Mouse (Mus musculus) midbrain, embryonic 16.5 days (tissue): ENCODE data around the gene Ccdc78. TPM values are rescaled to one million over a fixed set of nuclear protein-coding genes. Genes with fewer than 3 reads are reported as not detected.

ENCODE experiments used
- ATAC-seq: fragments of 200-750 bp; cut with Nextera tagmentation; 2 replicates; pipeline ENCODE4 v1.8.0; 2017; ENCODE audit warnings: moderate TSS enrichment
- H3K27ac ChIP-seq: fragments of 300-500 bp; sonication (generic); 2 replicates; pipeline ENCODE4 v1.5.1; 2014; ENCODE audit warnings: mild to moderate bottlenecking, low read length, mixed read lengths
- H3K27me3 ChIP-seq: fragments of 300-500 bp; sonication (generic); 2 replicates; pipeline ENCODE4 v1.6.1; 2014; ENCODE audit warnings: low read depth, low read length, mixed read lengths; ENCODE audit not compliant: control insufficient read depth, insufficient read depth
- H3K36me3 ChIP-seq: fragments of 300-500 bp; sonication (generic); 2 replicates; pipeline ENCODE4 v1.6.1; 2014; ENCODE audit warnings: mild to moderate bottlenecking, low read length, moderate library complexity, mixed read lengths; ENCODE audit not compliant: control insufficient read depth, insufficient read depth
- H3K4me1 ChIP-seq: fragments of 300-500 bp; sonication (generic); 2 replicates; pipeline ENCODE4 v1.6.1; 2014; ENCODE audit warnings: mild to moderate bottlenecking, low read length, mixed read lengths; ENCODE audit not compliant: control insufficient read depth, insufficient read depth
- H3K4me2 ChIP-seq: fragments of 300-500 bp; sonication (generic); 2 replicates; pipeline ENCODE4 v1.6.1; 2014; ENCODE audit warnings: mild to moderate bottlenecking, low read length, mixed read lengths
- H3K4me3 ChIP-seq: fragments of 300-500 bp; sonication (generic); 2 replicates; pipeline ENCODE4 v1.5.1; 2014; ENCODE audit warnings: low read depth, mild to moderate bottlenecking, low read length, moderate library complexity, mixed read lengths
- H3K9ac ChIP-seq: fragments of 300-500 bp; sonication (generic); 2 replicates; pipeline ENCODE4 v1.6.1; 2014; ENCODE audit warnings: low read depth, low read length, mixed read lengths
- H3K9me3 ChIP-seq: fragments of 300-500 bp; sonication (generic); replicated peaks from 2 replicates; pipeline ENCODE4 v1.6.1; 2014; ENCODE audit warnings: mild to moderate bottlenecking, low read length, mixed read lengths; ENCODE audit not compliant: control insufficient read depth, poor library complexity, severe bottlenecking
- WGBS: fragments of 180-500 bp; shearing (Covaris S2); extraction: QIAGEN DNeasy Blood & Tissue Kit; methylation state at CpG from one replicate; pipeline ENCODE4 v1.1.7; 2014; 5-methylcytosine and 5-hydroxymethylcytosine counted together
- polyA plus RNA-seq: library from polyadenylated mRNA; unstranded; fragments of >200 nt; fragmentation: Nextera tagmentation; extraction: Ambion mirVana; gene quantifications from 2 replicates; pipeline ENCODE4 v1.2.1, GENCODE M21; 2015

Ccdc78 gene
- polyA plus RNA-seq, 1 experiment from 2014 or later = 0.34 TPM

DNA sequence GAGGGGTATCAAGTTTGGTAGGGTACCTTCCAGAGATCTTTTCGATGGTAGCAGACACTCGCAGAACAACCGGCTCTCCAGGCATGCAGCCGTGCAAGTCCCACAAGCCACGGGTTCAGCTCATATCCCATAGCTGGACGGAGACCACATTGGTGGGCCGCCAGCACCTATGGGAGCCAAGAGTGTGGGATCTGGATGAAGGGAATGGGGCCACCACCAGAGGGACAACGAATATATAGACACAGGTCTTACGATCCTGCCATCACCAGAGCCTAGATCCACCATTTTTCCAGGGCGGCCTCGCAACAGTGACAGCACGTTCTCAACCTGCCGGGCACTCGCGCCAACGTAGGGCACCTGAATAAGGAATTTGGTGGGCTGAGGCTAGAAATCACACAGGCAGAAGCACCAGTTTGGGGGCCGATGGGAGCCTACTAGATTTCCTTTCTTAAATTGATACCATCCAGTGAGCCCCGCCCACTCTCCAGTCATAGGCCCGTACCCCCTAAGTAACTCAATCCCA lies 5.0 kb downstream of the Ccdc78 start:
- H3K9ac ChIP-seq = peak overlapping the region; percentile 84
- peak overlapping the region; percentile 92 for H3K27ac ChIP-seq
- H3K9me3 ChIP-seq = no peaks in the 10 kb centered on the region
- H3K4me3 ChIP-seq = peak overlapping the region; percentile 82
- WGBS = 28% methylated on average over 19 of the region's 19 CpGs
- H3K27me3 ChIP-seq = no peaks in the 10 kb centered on the region
- peaks cover 7% of the 10 kb centered on the region; the same call in 1 of the 2 replicates for H3K36me3 ChIP-seq
- peaks cover 26% of the 10 kb centered on the region for H3K4me1 ChIP-seq
- no peak for ATAC-seq
- peak overlapping the region; percentile 79 for H3K4me2 ChIP-seq

DNA sequence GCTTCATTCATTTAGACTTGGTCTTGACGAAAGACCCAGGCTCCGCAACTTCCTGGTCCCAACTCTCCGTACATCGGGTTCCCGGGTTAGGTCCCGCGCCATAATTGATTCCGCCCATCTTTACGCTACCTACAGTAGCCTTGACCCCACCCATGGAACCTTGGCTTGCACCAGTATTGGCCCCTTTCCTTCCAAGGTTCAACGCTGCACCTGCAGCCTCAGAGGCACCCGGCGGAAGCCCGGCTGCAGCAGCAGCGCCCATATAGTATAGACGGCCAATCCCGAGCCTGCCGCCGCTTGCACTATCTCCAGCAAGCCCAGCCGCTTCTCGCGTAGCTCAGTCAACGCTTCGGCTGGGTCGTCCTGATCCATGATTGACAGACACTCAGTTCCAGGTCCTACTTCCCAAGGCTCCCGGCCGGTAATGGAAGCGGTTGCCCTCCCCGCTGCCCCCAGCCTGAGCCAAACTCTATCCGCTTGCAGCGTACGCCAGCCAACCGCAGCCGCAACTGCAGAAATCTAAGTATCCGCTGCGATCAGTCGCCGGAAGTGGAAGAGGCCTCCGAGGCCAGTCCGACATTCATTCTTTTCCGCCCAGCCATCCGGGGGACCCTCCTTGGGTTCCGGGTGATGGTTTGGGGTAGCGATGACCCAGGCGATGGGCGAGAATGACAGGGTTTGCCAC lies 5.6 kb downstream of the Ccdc78 start:
- Histone ChIP-seq H3K4me3 (peak overlapping the region; percentile 82), H3K4me2 (peak overlapping the region; percentile 79), H3K36me3 (peaks cover 7% of the 10 kb centered on the region; the same call in 1 of the 2 replicates), H3K27me3 (peaks cover 3% of the 10 kb centered on the region; the same call in 1 of the 2 replicates), H3K4me1 (peaks cover 32% of the 10 kb centered on the region), H3K27ac (peak overlapping the region; percentile 92), H3K9me3 (no peaks in the 10 kb centered on the region), H3K9ac (peak overlapping the region; percentile 84)
- WGBS = under 1% methylated on average over 45 of the region's 45 CpGs
- ATAC-seq = peak; percentile 68

DNA sequence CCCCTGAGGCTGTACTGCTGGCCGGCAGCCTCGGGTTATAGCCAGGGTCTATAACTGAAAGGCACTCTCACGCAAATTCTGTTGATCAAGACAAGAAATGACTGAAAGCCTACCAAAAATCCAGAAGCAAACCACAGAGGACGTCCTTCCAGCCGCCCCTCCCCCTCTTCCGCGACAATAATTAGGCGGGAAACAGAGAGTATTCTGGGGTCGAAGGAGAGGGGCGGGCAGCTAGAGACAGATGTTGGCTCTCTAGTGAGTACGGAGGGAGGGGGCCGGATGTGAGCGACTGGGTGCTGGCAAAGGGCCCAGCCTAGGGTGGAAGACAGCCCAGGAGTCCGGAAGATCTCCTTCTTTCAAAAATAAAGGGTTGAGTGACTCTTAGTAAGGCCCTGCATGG lies 6.2 kb downstream of the Ccdc78 start, which contains the start of gene Fam173a:
Fam173a (minus strand) TSS at position 287 of the 400 bp plus-strand sequence.
- ATAC-seq = peak; percentile 47
- H3K27me3 ChIP-seq = peaks cover 6% of the 10 kb centered on the region
- peak within 1 kb of the TSS; percentile 84 for H3K9ac ChIP-seq
- H3K9me3 ChIP-seq = no peaks in the 10 kb centered on the region
- peaks cover 7% of the 10 kb centered on the region; the same call in 1 of the 2 replicates for H3K36me3 ChIP-seq
- peaks cover 38% of the 10 kb centered on the region for H3K4me1 ChIP-seq
- peak within 1 kb of the TSS; percentile 79 for H3K4me2 ChIP-seq
- peak within 1 kb of the TSS; percentile 82 for H3K4me3 ChIP-seq
- 0% methylated on average over 13 of the region's 14 CpGs for WGBS
- peak within 1 kb of the TSS; percentile 92 for H3K27ac ChIP-seq

DNA sequence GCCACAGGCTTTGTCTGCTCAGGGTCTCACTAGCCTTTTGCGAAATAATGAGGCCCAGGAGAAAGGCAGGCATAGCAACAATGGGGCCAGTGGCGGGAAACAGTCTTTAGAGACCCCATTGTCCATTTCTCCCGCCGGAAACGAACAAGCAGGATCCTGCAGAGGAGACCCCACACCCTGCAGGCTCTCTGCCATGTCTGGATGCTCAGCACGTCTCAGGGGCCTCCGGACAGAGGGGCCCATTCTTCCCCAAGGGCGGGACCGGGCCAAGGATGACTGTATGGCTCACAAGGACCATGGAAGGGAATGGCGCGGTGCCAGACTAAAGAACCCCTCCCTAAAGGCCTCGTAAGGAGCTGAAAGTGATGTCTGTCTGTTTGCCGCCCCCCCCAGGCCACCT lies 7.8 kb downstream of the Ccdc78 start:
- no peak overlapping the region for H3K4me3 ChIP-seq
- H3K9me3 ChIP-seq = no peaks in the 10 kb centered on the region
- ATAC-seq = no peak
- H3K27me3 ChIP-seq = peaks cover 6% of the 10 kb centered on the region
- no peak overlapping the region for H3K27ac ChIP-seq
- H3K36me3 ChIP-seq = peaks cover 3% of the 10 kb centered on the region; the same call in 1 of the 2 replicates
- H3K4me1 ChIP-seq = peaks cover 38% of the 10 kb centered on the region
- peak overlapping the region; percentile 4; the same call in 1 of the 2 replicates for H3K4me2 ChIP-seq
- no peak overlapping the region for H3K9ac ChIP-seq
- 15% methylated on average over 13 of the region's 13 CpGs for WGBS

DNA sequence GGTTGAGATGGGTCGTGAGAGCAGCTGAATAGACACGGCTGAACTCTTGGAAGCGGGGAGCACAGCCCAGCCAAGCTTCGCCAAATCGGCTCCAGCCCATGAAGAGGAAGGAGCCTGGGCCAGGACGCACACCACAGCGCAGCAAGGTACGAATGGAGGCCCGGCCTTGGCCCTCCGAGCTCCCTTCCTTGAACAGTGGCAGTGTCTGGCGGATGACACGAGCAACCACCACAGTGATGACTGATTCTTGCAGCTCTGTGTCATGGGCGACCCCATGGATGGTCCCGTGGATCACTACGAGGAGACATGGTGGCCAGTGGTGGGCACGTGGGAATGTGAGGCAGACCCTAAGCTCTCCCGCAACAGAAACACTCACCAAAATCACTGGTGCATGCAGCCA lies 8.6 kb downstream of the Ccdc78 start:
- H3K4me1 ChIP-seq = peaks cover 38% of the 10 kb centered on the region
- H3K9ac ChIP-seq = peak overlapping the region; percentile 37; the same call in 1 of the 2 replicates
- H3K4me3 ChIP-seq = 0 out of 2 replicates have a peak overlapping the region, but pooled peaks have one; percentile 6
- 42% methylated on average over 17 of the region's 17 CpGs for WGBS
- no peaks in the 10 kb centered on the region for H3K36me3 ChIP-seq
- peak overlapping the region; percentile 72 for H3K4me2 ChIP-seq
- peaks cover 6% of the 10 kb centered on the region for H3K27me3 ChIP-seq
- peak overlapping the region; percentile 44; the same call in 1 of the 2 replicates for H3K27ac ChIP-seq
- no peaks in the 10 kb centered on the region for H3K9me3 ChIP-seq
- ATAC-seq = no peak

DNA sequence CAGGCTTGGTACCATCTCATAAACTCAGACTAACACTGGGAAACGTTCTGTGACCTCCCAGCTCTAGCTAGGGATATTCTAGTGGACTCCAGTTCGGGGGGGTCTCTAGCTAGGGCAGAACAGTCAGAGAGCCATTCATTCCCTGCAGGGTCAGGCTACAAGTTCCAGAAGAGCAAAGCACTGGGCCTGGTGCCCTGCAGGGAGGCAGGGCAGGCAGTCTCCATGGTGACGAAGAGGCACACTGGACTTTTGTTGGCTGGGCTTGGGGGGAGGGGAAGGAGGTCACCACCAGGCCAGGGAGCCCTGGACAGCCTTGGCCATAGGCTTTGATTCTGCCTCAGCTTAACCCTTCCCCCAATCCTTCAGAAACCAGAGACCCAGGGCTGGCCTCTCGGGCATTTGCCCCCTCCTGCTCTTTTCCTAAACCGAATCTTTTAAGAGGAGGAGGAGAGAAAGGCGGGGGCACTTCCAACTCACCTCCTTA lies 9.3 kb downstream of the Ccdc78 start, which contains the start of gene AC134908.4:
AC134908.4 (minus strand) TSS at position 51 of the 484 bp plus-strand sequence.
- Histone ChIP-seq H3K9me3 (no peaks in the 10 kb centered on the region), H3K4me2 (peak within 1 kb of the TSS; percentile 72), H3K27ac (peak within 1 kb of the TSS; percentile 44; the same call in 1 of the 2 replicates), H3K9ac (peak within 1 kb of the TSS; percentile 51), H3K4me1 (peaks cover 34% of the 10 kb centered on the region), H3K27me3 (peaks cover 6% of the 10 kb centered on the region), H3K36me3 (no peaks in the 10 kb centered on the region), H3K4me3 (peak within 1 kb of the TSS; percentile 49)
- no peak for ATAC-seq
- 7% methylated on average over 6 of the region's 6 CpGs for WGBS

DNA sequence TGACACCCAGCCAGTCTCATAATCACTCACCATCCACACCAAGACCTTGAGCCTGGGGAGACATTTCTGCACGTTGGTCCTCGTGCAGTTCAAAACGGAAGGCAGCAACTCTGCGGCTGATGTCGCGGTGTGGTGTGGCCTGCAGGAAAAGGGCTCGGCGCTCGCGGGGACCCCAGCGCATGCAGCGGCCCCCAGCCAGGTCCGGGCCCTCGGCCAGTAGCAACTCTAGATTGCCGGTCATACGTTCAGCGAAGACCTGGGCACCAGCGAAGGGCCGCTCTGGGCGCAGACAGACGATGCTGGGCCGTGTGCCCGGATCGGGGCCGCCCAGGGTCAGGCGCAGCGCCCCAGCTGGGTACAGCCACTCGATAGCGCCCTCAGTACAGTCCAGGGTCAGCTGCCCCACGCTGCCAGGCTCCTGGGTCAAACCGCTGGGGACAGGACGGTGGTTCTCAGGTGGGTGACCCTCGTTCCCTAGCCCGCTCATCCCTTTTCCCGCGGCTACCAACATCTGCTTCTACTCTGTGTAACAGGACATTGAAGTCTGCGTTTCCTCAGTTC lies 9.9 kb downstream of the Ccdc78 start:
- H3K4me2 ChIP-seq = peak overlapping the region; percentile 72
- peak overlapping the region; percentile 49 for H3K4me3 ChIP-seq
- WGBS = under 1% methylated on average over 37 of the region's 37 CpGs
- no peaks in the 10 kb centered on the region for H3K36me3 ChIP-seq
- H3K27me3 ChIP-seq = peaks cover 6% of the 10 kb centered on the region
- 0 out of 2 replicates have a peak overlapping the region, but pooled peaks have one; percentile 3 for H3K27ac ChIP-seq
- H3K9me3 ChIP-seq = no peaks in the 10 kb centered on the region
- peak overlapping the region; percentile 51; the same call in 1 of the 2 replicates for H3K9ac ChIP-seq
- H3K4me1 ChIP-seq = peaks cover 29% of the 10 kb centered on the region
- ATAC-seq = no peak

DNA sequence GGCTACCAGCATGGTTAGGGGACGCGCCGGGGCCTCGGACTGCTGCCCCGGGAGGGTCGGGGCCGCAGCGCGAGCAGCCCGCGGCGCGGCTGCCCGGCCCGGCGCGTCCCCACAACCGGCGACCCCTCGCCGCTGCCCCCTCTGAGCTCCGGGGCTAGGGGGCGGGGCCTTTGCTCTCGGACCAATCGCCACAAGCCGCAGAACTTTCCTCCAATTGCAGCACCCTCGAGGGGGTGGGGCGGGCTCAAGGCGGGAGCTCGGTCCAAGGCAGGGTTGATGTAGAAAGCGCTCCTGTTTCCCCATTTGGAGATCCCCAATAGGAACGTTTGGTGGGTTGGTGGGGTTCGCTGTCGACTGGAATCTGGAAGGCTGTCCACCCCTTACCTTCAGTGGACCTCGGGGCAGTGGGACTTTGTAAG lies 10.6 kb downstream of the Ccdc78 start, which contains the start of gene Metrn:
Metrn (minus strand) TSS at position 186 of the 419 bp plus-strand sequence.
- Histone ChIP-seq H3K9ac (peak within 1 kb of the TSS; percentile 51; the same call in 1 of the 2 replicates), H3K27me3 (peaks cover 6% of the 10 kb centered on the region), H3K4me2 (peak within 1 kb of the TSS; percentile 72), H3K27ac (peak within 1 kb of the TSS; percentile 3; the same call in 1 of the 2 replicates), H3K9me3 (no peaks in the 10 kb centered on the region), H3K36me3 (no peaks in the 10 kb centered on the region), H3K4me3 (peak within 1 kb of the TSS; percentile 49), H3K4me1 (peaks cover 29% of the 10 kb centered on the region)
- peak; percentile 58 for ATAC-seq
- WGBS = under 1% methylated on average over 35 of the region's 35 CpGs
